Mouse (Mus musculus): ENCODE data around the gene Plxnb2. TPM values are rescaled to one million over a fixed set of nuclear protein-coding genes. Genes with fewer than 3 reads are reported as not detected.

Plxnb2 gene
- polyA plus RNA-seq (2014; fragmentation: Illumina TruSeq; extraction: RNeasy Lipid Tissue Mini Kit (QIAGEN cat#74804); ENCODE audit: low read depth, low replicate concordance) = 86.5 TPM

GRCm38 (mm10) chr15:89180571-89181229 lies at the start of gene Plxnb2:
Gene Plxnb2, minus strand, starts transcription at chr15:89180788.

GRCm38 (mm10) chr15:89210915-89211715 lies 30.5 kb upstream of the Plxnb2 start, which contains the start of gene Ppp6r2:
Gene Ppp6r2, plus strand, starts transcription at chr15:89211553.

GRCm38 (mm10) chr15:89196313-89196706 lies 15.7 kb upstream of the Plxnb2 start, which contains the start of gene Dennd6b:
Gene Dennd6b, minus strand, starts transcription at chr15:89196496.

GRCm38 (mm10) chr15:89149271-89150040 lies 31.1 kb downstream of the Plxnb2 start, which contains the start of gene Mapk11:
Gene Mapk11, minus strand, starts transcription at chr15:89149628.

GRCm38 (mm10) chr15:89140659-89141252 lies 39.8 kb downstream of the Plxnb2 start, which contains the start of gene Mapk12:
Gene Mapk12, minus strand, starts transcription at chr15:89140703.

GRCm38 (mm10) chr15:89128382-89129350 lies 51.9 kb downstream of the Plxnb2 start, which contains the start of gene Hdac10:
Gene Hdac10, minus strand, starts transcription at chr15:89128700.

GRCm38 (mm10) chr15:89122649-89123366 lies 57.8 kb downstream of the Plxnb2 start, which contains the start of gene Tubgcp6:
Gene Tubgcp6, minus strand, starts transcription at chr15:89123112.

Other genes with a start within 250 kb of the Plxnb2 start
- 2.4 TPM for gene Ttll8, start 226.4 kb downstream of the Plxnb2 start, polyA plus RNA-seq (2014; fragmentation: Illumina TruSeq; extraction: RNeasy Lipid Tissue Mini Kit (QIAGEN cat#74804); ENCODE audit: low read depth, low replicate concordance)
- gene Mlc1, start 201.8 kb downstream of the Plxnb2 start, polyA plus RNA-seq (2014; fragmentation: Illumina TruSeq; extraction: RNeasy Lipid Tissue Mini Kit (QIAGEN cat#74804); ENCODE audit: low read depth, low replicate concordance) = 1.3 TPM
- gene Mov10l1, start 197.9 kb downstream of the Plxnb2 start, polyA plus RNA-seq (2014; fragmentation: Illumina TruSeq; extraction: RNeasy Lipid Tissue Mini Kit (QIAGEN cat#74804); ENCODE audit: low read depth, low replicate concordance) = 0.81 TPM
- 2.1 TPM for gene Panx2, start 121.1 kb downstream of the Plxnb2 start, polyA plus RNA-seq (2014; fragmentation: Illumina TruSeq; extraction: RNeasy Lipid Tissue Mini Kit (QIAGEN cat#74804); ENCODE audit: low read depth, low replicate concordance)
- 71.4 TPM for gene Trabd, start 105.7 kb downstream of the Plxnb2 start, polyA plus RNA-seq (2014; fragmentation: Illumina TruSeq; extraction: RNeasy Lipid Tissue Mini Kit (QIAGEN cat#74804); ENCODE audit: low read depth, low replicate concordance)
- 28.7 TPM for gene Selenoo, start 91.7 kb downstream of the Plxnb2 start, polyA plus RNA-seq (2014; fragmentation: Illumina TruSeq; extraction: RNeasy Lipid Tissue Mini Kit (QIAGEN cat#74804); ENCODE audit: low read depth, low replicate concordance)
- gene Tubgcp6, start 57.7 kb downstream of the Plxnb2 start, polyA plus RNA-seq (2014; fragmentation: Illumina TruSeq; extraction: RNeasy Lipid Tissue Mini Kit (QIAGEN cat#74804); ENCODE audit: low read depth, low replicate concordance) = 39.9 TPM
- 14.5 TPM for gene Hdac10, start 52.1 kb downstream of the Plxnb2 start, polyA plus RNA-seq (2014; fragmentation: Illumina TruSeq; extraction: RNeasy Lipid Tissue Mini Kit (QIAGEN cat#74804); ENCODE audit: low read depth, low replicate concordance)
- gene Mapk12, start 40.1 kb downstream of the Plxnb2 start, polyA plus RNA-seq (2014; fragmentation: Illumina TruSeq; extraction: RNeasy Lipid Tissue Mini Kit (QIAGEN cat#74804); ENCODE audit: low read depth, low replicate concordance) = 21.4 TPM
- 19.2 TPM for gene Mapk11, start 31.2 kb downstream of the Plxnb2 start, polyA plus RNA-seq (2014; fragmentation: Illumina TruSeq; extraction: RNeasy Lipid Tissue Mini Kit (QIAGEN cat#74804); ENCODE audit: low read depth, low replicate concordance)
- gene Dennd6b, start 15.7 kb upstream of the Plxnb2 start, polyA plus RNA-seq (2014; fragmentation: Illumina TruSeq; extraction: RNeasy Lipid Tissue Mini Kit (QIAGEN cat#74804); ENCODE audit: low read depth, low replicate concordance) = 9.0 TPM
- 28.3 TPM for gene Ppp6r2, start 30.8 kb upstream of the Plxnb2 start, polyA plus RNA-seq (2014; fragmentation: Illumina TruSeq; extraction: RNeasy Lipid Tissue Mini Kit (QIAGEN cat#74804); ENCODE audit: low read depth, low replicate concordance)
- 51.1 TPM for gene Sbf1, start 134.5 kb upstream of the Plxnb2 start, polyA plus RNA-seq (2014; fragmentation: Illumina TruSeq; extraction: RNeasy Lipid Tissue Mini Kit (QIAGEN cat#74804); ENCODE audit: low read depth, low replicate concordance)
- gene Adm2, start 141.9 kb upstream of the Plxnb2 start, polyA plus RNA-seq (2014; fragmentation: Illumina TruSeq; extraction: RNeasy Lipid Tissue Mini Kit (QIAGEN cat#74804); ENCODE audit: low read depth, low replicate concordance) = not detected
- gene Miox, start 153.6 kb upstream of the Plxnb2 start, polyA plus RNA-seq (2014; fragmentation: Illumina TruSeq; extraction: RNeasy Lipid Tissue Mini Kit (QIAGEN cat#74804); ENCODE audit: low read depth, low replicate concordance) = not detected
- gene Lmf2, start 174.9 kb upstream of the Plxnb2 start, polyA plus RNA-seq (2014; fragmentation: Illumina TruSeq; extraction: RNeasy Lipid Tissue Mini Kit (QIAGEN cat#74804); ENCODE audit: low read depth, low replicate concordance) = 32.8 TPM
- 63.2 TPM for gene Ncaph2, start 174.9 kb upstream of the Plxnb2 start, polyA plus RNA-seq (2014; fragmentation: Illumina TruSeq; extraction: RNeasy Lipid Tissue Mini Kit (QIAGEN cat#74804); ENCODE audit: low read depth, low replicate concordance)
- gene Sco2, start 193.1 kb upstream of the Plxnb2 start, polyA plus RNA-seq (2014; fragmentation: Illumina TruSeq; extraction: RNeasy Lipid Tissue Mini Kit (QIAGEN cat#74804); ENCODE audit: low read depth, low replicate concordance) = 11.2 TPM
- 1.2 TPM for gene Tymp, start 196.3 kb upstream of the Plxnb2 start, polyA plus RNA-seq (2014; fragmentation: Illumina TruSeq; extraction: RNeasy Lipid Tissue Mini Kit (QIAGEN cat#74804); ENCODE audit: low read depth, low replicate concordance)
- gene Odf3b, start 198.5 kb upstream of the Plxnb2 start, polyA plus RNA-seq (2014; fragmentation: Illumina TruSeq; extraction: RNeasy Lipid Tissue Mini Kit (QIAGEN cat#74804); ENCODE audit: low read depth, low replicate concordance) = 7.9 TPM
- not detected for gene Klhdc7b, start 204.1 kb upstream of the Plxnb2 start, polyA plus RNA-seq (2014; fragmentation: Illumina TruSeq; extraction: RNeasy Lipid Tissue Mini Kit (QIAGEN cat#74804); ENCODE audit: low read depth, low replicate concordance)
- 2.0 TPM for gene Syce3, start 229.7 kb upstream of the Plxnb2 start, polyA plus RNA-seq (2014; fragmentation: Illumina TruSeq; extraction: RNeasy Lipid Tissue Mini Kit (QIAGEN cat#74804); ENCODE audit: low read depth, low replicate concordance)
- 5.2 TPM for gene Cpt1b, start 245.1 kb upstream of the Plxnb2 start, polyA plus RNA-seq (2014; fragmentation: Illumina TruSeq; extraction: RNeasy Lipid Tissue Mini Kit (QIAGEN cat#74804); ENCODE audit: low read depth, low replicate concordance)
- gene C730034F03Rik, start 248.8 kb upstream of the Plxnb2 start, polyA plus RNA-seq (2014; fragmentation: Illumina TruSeq; extraction: RNeasy Lipid Tissue Mini Kit (QIAGEN cat#74804); ENCODE audit: low read depth, low replicate concordance) = 2.6 TPM
- 0.07 TPM for gene Gm44502, start 248.9 kb upstream of the Plxnb2 start, polyA plus RNA-seq (2014; fragmentation: Illumina TruSeq; extraction: RNeasy Lipid Tissue Mini Kit (QIAGEN cat#74804); ENCODE audit: low read depth, low replicate concordance)
- gene Chkb, start 249.1 kb upstream of the Plxnb2 start, polyA plus RNA-seq (2014; fragmentation: Illumina TruSeq; extraction: RNeasy Lipid Tissue Mini Kit (QIAGEN cat#74804); ENCODE audit: low read depth, low replicate concordance) = 58.0 TPM